Mouse (Mus musculus) liver, embryonic 15.5 days (tissue): ENCODE measurements around the gene Lima1. TPM values are rescaled to one million over a fixed set of nuclear protein-coding genes. Genes with fewer than 3 reads are reported as not detected.

Source experiments
- ATAC-seq: fragments of 200-750 bp; cut with Nextera tagmentation; 2 replicates; pipeline ENCODE4 v1.8.0; 2017; ENCODE audit warnings: moderate number of reproducible peaks, mild to moderate bottlenecking, moderate library complexity; ENCODE audit not compliant: insufficient read depth
- H3K27ac ChIP-seq: fragments of 300-500 bp; sonication (generic); replicated peaks from 2 replicates; pipeline ENCODE4 v1.5.1; 2015; ENCODE audit warnings: mild to moderate bottlenecking, inconsistent platforms
- H3K27me3 ChIP-seq: fragments of 300-500 bp; sonication (generic); 2 replicates; pipeline ENCODE4 v1.6.1; 2015; ENCODE audit warnings: mild to moderate bottlenecking, inconsistent platforms
- H3K36me3 ChIP-seq: fragments of 300-500 bp; sonication (generic); replicated peaks from 2 replicates; pipeline ENCODE4 v1.6.1; 2015; ENCODE audit warnings: moderate library complexity, mild to moderate bottlenecking, inconsistent platforms
- H3K4me1 ChIP-seq: fragments of 300-500 bp; sonication (generic); replicated peaks from 2 replicates; pipeline ENCODE4 v1.6.1; 2015; ENCODE audit warnings: inconsistent platforms
- H3K4me2 ChIP-seq: fragments of 300-500 bp; sonication (generic); 2 replicates; pipeline ENCODE4 v1.6.1; 2015; ENCODE audit warnings: moderate library complexity, mild to moderate bottlenecking, inconsistent platforms
- H3K4me3 ChIP-seq: fragments of 300-500 bp; sonication (generic); replicated peaks from 2 replicates; pipeline ENCODE4 v1.5.1; 2015; ENCODE audit warnings: mild to moderate bottlenecking, inconsistent platforms
- H3K9ac ChIP-seq: fragments of 300-500 bp; sonication (generic); 2 replicates; pipeline ENCODE4 v1.6.1; 2015; ENCODE audit warnings: moderate library complexity, mild to moderate bottlenecking, inconsistent platforms
- H3K9me3 ChIP-seq: fragments of 300-500 bp; sonication (generic); replicated peaks from 2 replicates; pipeline ENCODE4 v1.6.1; 2016; ENCODE audit warnings: inconsistent platforms
- WGBS: fragments of 180-500 bp; shearing (Covaris S2); methylation state at CpG from one replicate; pipeline ENCODE4 v1.1.7; 2015; ENCODE audit warnings: mixed read lengths; ENCODE audit not compliant: insufficient replicate concordance; 5-methylcytosine and 5-hydroxymethylcytosine counted together
- polyA plus RNA-seq: library from polyadenylated mRNA; unstranded; fragments of >200 nt; fragmentation: Nextera tagmentation; extraction: Ambion mirVana; gene quantifications from 2 replicates; pipeline ENCODE4 v1.2.1, GENCODE M21; 2015

Lima1 gene
- polyA plus RNA-seq, 1 experiment from 2014 or later, result 10.3 TPM

DNA sequence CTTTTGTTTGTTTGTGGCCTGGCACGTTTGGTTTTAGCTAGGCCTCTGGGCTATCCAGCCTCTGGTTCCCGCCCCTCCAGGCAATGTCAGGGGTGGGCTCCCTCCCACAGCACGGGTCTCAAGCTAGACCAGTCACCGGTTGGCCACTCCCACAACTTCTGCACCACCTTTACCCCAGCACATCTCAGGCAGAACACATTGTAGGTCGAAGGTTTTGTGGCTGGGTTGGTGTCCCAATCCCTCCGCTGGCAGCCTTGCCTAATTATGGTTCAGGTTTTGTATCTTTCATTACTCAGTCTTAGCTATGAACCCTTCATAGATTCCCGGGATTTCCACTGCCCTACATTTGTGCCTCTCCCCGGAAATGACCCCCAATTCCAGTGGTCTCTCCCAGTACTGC is 17.8 kb downstream of the Lima1 start:
- H3K4me3 ChIP-seq, result no peak overlapping the region
- ATAC-seq, result no peak
- 45% methylated on average over 8 of the region's 8 CpGs for WGBS
- H3K4me2 ChIP-seq, result no peak overlapping the region
- no peaks in the 10 kb centered on the region for H3K36me3 ChIP-seq
- peaks cover 3% of the 10 kb centered on the region; the same call in 1 of the 2 replicates for H3K4me1 ChIP-seq
- H3K9ac ChIP-seq, result no peak overlapping the region
- H3K27me3 ChIP-seq, result no peaks in the 10 kb centered on the region
- no peaks in the 10 kb centered on the region for H3K9me3 ChIP-seq
- no peak overlapping the region for H3K27ac ChIP-seq

DNA sequence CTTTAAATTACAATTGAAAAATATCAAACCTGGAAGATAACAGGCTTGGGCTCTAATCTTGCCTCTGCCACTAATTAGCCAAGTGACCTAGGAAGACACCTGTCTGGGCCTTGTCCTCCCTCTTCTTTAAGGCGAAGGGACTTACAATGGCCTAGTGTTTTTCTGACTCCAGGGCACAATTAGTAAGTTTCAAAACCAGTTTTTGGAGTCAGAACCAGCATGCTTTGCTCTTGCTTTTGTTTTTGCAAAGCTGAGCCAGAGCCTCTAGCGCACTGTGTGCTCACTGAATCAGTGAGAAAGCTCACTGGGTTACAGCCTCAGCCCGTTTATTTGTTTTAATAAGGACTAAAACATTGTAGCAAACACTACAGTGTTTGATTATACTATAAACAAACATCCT is 20.1 kb downstream of the Lima1 start:
- ATAC-seq, result no peak
- WGBS, result 46% methylated on average over 3 of the region's 3 CpGs
- no peak overlapping the region for H3K4me3 ChIP-seq

DNA sequence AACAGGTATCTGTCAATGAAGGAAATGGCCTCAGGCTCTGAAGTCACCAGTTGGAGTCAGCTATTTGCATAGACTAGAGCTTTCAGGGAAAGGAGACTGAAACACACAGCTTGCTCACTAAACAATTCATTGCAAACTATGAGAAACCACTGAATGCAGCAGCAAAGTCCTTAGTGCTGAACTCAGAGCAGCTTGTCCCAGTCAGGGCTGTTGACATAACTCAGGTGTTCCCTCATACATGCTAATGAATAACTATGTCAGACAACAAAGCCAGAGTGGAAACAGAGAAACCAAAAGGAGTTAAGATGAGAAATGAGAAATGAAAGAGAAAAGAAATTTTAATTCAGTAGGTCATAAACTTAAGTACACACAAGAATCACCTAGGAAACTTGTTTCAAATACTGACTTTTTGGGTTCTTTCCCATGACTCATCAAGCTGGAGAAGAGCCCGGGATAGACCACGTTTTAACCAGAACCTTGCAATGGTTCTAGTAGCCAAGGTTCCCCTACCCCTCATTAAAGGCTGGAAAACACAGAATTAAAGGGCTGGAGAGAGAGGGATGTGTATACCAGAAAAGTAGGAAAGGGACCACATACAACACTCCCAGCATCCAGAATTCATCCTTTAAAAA is 22.5 kb downstream of the Lima1 start:
- H3K27ac ChIP-seq, result peak overlapping the region; percentile 70
- H3K9ac ChIP-seq, result no peak overlapping the region
- no peaks in the 10 kb centered on the region for H3K27me3 ChIP-seq
- 64% methylated on average over 2 of the region's 2 CpGs for WGBS
- no peaks in the 10 kb centered on the region for H3K36me3 ChIP-seq
- H3K4me3 ChIP-seq, result no peak overlapping the region
- H3K4me2 ChIP-seq, result no peak overlapping the region
- H3K4me1 ChIP-seq, result peaks cover 10% of the 10 kb centered on the region
- H3K9me3 ChIP-seq, result no peaks in the 10 kb centered on the region
- peak; percentile 54; the same call in 1 of the 2 replicates for ATAC-seq

More for the DNA sequence above, 20.1 kb downstream of the Lima1 start:
- no peaks in the 10 kb centered on the region for H3K27me3 ChIP-seq
- no peak overlapping the region for H3K9ac ChIP-seq
- no peaks in the 10 kb centered on the region for H3K9me3 ChIP-seq
- H3K4me1 ChIP-seq, result peaks cover 6% of the 10 kb centered on the region; the same call in 1 of the 2 replicates
- H3K27ac ChIP-seq, result no peak overlapping the region
- H3K4me2 ChIP-seq, result no peak overlapping the region
- H3K36me3 ChIP-seq, result no peaks in the 10 kb centered on the region

- WGBS, result 47% methylated on average over 3 of the region's 3 CpGs
- H3K9ac ChIP-seq, result no peak overlapping the region
- H3K4me3 ChIP-seq, result no peak overlapping the region
- no peak overlapping the region for H3K27ac ChIP-seq
- ATAC-seq, result no peak
- no peak overlapping the region for H3K4me2 ChIP-seq
- no peaks in the 10 kb centered on the region for H3K9me3 ChIP-seq
- H3K4me1 ChIP-seq, result peaks cover 15% of the 10 kb centered on the region
- H3K27me3 ChIP-seq, result no peaks in the 10 kb centered on the region
- no peaks in the 10 kb centered on the region for H3K36me3 ChIP-seq
Measured at GRCm38 (mm10) chr15:99850265-99850664, 25.0 kb downstream of the Lima1 start.

DNA sequence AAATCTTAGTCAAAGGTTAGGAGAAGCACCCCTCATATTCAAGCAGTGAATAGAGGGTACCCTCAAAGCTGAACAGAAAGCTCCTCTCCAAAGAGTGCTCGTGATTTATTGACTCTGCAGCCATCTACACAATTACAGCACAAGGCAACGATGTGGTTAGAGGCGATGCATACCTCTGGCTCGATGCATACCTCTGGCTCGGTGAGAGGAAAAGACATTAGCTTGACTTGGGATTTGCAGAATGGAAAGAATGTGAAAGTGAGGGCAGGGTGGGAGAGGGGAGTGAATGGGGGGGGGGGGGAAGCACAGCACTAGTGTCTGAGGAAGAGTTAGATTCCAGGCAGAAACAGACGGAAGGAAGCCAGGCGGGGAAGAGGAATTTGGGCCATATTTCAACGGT is 27.3 kb downstream of the Lima1 start:
- ATAC-seq, result no peak
- Histone ChIP-seq H3K27me3 (no peaks in the 10 kb centered on the region), H3K9ac (no peak overlapping the region), H3K4me1 (peaks cover 16% of the 10 kb centered on the region), H3K27ac (no peak overlapping the region), H3K9me3 (no peaks in the 10 kb centered on the region), H3K36me3 (no peaks in the 10 kb centered on the region), H3K4me3 (no peak overlapping the region), H3K4me2 (no peak overlapping the region)
- WGBS, result 21% methylated on average over 8 of the region's 8 CpGs

DNA sequence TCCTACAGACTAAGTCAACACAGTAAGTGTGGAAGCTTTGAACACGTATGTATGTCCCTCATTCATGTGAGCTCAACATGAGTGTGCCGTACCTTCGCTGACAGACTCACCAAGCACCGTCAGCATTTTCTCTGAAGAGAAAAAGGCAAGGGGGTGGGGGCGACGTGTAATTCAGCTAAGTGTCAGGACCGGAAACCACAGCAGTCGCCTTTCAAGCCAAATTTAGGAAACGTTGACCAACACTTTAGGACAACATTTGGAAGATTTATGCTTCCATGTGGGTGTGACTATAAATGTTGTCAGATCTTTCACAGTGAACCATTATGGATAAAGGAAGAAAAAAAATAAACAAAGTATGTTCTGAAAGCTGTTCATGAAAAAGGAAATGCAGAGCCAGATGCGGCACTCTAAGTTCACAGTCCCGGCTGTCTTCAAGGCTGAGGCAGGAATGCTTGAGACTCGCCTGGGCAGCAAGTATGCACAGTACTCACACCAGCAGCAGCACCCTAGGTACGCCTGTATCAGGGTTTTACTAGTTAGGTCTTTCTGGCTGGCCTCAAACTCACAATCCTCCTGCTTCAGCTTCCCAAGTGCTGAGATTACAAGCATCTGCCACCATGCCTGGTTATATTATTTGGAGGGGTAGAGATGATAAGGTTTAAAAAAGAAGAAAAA is 27.9 kb downstream of the Lima1 start:
- no peak overlapping the region for H3K4me3 ChIP-seq
- WGBS, result 8% methylated on average over 13 of the region's 13 CpGs
- H3K4me1 ChIP-seq, result peaks cover 18% of the 10 kb centered on the region
- no peaks in the 10 kb centered on the region for H3K9me3 ChIP-seq
- H3K36me3 ChIP-seq, result no peaks in the 10 kb centered on the region
- no peak overlapping the region for H3K4me2 ChIP-seq
- ATAC-seq, result no peak
- H3K9ac ChIP-seq, result no peak overlapping the region
- H3K27ac ChIP-seq, result 0 out of 2 replicates have a peak overlapping the region, but pooled peaks have one; percentile 10
- H3K27me3 ChIP-seq, result no peaks in the 10 kb centered on the region

GRCm38 (mm10) chr15:99846633-99847032 is 28.6 kb downstream of the Lima1 start:
- no peak overlapping the region for H3K9ac ChIP-seq
- no peaks in the 10 kb centered on the region for H3K9me3 ChIP-seq
- no peak overlapping the region for H3K27ac ChIP-seq
- H3K4me2 ChIP-seq, result no peak overlapping the region
- ATAC-seq, result no peak
- H3K27me3 ChIP-seq, result no peaks in the 10 kb centered on the region
- no peaks in the 10 kb centered on the region; the same call in 1 of the 2 replicates for H3K36me3 ChIP-seq
- H3K4me3 ChIP-seq, result no peak overlapping the region
- peaks cover 16% of the 10 kb centered on the region for H3K4me1 ChIP-seq
- WGBS, result 21% methylated on average over 6 of the region's 6 CpGs

GRCm38 (mm10) chr15:99843856-99844255 is 31.4 kb downstream of the Lima1 start:
- Histone ChIP-seq H3K4me3 (no peak overlapping the region), H3K27ac (peak overlapping the region; percentile 48; the same call in 1 of the 2 replicates), H3K9me3 (no peaks in the 10 kb centered on the region), H3K4me2 (no peak overlapping the region), H3K27me3 (no peaks in the 10 kb centered on the region), H3K4me1 (peaks cover 19% of the 10 kb centered on the region; the same call in 1 of the 2 replicates), H3K36me3 (no peaks in the 10 kb centered on the region; the same call in 1 of the 2 replicates), H3K9ac (no peak overlapping the region)
- 0 out of 2 replicates have a peak, but pooled peaks have one; percentile 47 for ATAC-seq
- WGBS, result 58% methylated on average over 3 of the region's 3 CpGs

DNA sequence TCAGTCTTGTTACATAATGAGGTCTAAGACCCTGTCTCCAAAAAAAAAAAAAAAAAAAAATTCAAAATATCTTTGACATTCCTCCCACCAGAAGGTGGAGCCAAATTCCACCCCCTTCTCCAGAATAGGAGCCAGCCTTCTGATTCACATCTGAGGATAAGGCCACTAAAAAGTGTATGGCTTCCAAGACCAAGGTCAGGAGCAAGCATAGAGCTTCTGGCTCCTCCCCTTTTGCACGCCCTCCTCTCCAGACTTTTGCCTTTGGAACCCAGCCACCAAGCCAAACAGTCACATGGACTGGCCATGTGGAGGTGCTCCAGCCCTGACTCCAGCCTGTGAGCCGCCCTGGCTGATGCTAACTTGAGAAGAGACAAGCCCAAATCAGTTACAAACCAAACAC is 35.3 kb downstream of the Lima1 start:
- Histone ChIP-seq H3K36me3 (no peaks in the 10 kb centered on the region; the same call in 1 of the 2 replicates), H3K27me3 (no peaks in the 10 kb centered on the region), H3K4me2 (no peak overlapping the region), H3K9me3 (no peaks in the 10 kb centered on the region), H3K4me1 (peaks cover 7% of the 10 kb centered on the region; the same call in 1 of the 2 replicates), H3K9ac (no peak overlapping the region), H3K4me3 (no peak overlapping the region), H3K27ac (no peak overlapping the region)
- ATAC-seq, result no peak
- 45% methylated on average over 2 of the region's 2 CpGs for WGBS

DNA sequence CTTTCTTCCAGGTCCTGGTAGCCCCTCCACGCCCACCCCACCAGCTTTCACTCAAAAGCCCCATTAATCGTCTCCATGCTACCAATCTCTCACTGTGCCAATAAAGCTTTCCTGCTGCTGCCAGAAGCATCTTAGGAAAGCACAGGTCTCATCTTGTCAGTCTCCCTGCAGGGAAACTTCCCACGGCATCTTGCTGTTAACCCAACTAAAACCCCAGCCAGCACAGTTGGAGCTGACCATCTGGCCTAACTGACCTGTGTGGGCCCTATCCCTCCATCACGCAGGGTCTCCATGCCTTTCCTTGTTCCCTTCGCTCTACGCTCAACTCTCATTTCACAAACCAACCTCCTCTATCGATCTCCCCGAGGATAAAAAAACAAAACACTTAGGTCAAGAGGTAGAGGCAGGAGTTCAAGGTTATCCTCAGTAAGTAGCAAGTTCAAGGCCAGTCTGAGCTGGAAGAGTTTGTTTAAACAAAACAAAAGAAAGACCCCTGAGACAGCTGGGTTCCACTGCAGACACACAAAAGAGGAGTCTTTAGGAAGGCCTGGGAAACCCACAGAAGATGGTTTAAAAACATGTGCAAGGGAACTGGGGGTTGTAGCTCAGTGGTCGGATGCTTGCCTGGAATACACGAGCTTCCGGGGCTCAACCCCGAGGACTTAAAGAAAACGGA is 36.0 kb downstream of the Lima1 start:
- no peaks in the 10 kb centered on the region; the same call in 1 of the 2 replicates for H3K36me3 ChIP-seq
- H3K4me2 ChIP-seq, result no peak overlapping the region
- H3K9ac ChIP-seq, result no peak overlapping the region
- no peak overlapping the region for H3K27ac ChIP-seq
- no peaks in the 10 kb centered on the region for H3K9me3 ChIP-seq
- 61% methylated on average over 13 of the region's 13 CpGs for WGBS
- ATAC-seq, result no peak
- no peak overlapping the region for H3K4me3 ChIP-seq
- no peaks in the 10 kb centered on the region for H3K27me3 ChIP-seq
- peaks cover 7% of the 10 kb centered on the region; the same call in 1 of the 2 replicates for H3K4me1 ChIP-seq

GRCm38 (mm10) chr15:99837561-99837960 is 37.7 kb downstream of the Lima1 start:
- Histone ChIP-seq H3K27ac (no peak overlapping the region), H3K27me3 (no peaks in the 10 kb centered on the region), H3K9me3 (no peaks in the 10 kb centered on the region), H3K9ac (no peak overlapping the region), H3K36me3 (no peaks in the 10 kb centered on the region; the same call in 1 of the 2 replicates), H3K4me2 (no peak overlapping the region), H3K4me1 (peaks cover 5% of the 10 kb centered on the region; the same call in 1 of the 2 replicates), H3K4me3 (no peak overlapping the region)
- ATAC-seq, result no peak
- 54% methylated on average over 7 of the region's 7 CpGs for WGBS
